Mouse (Mus musculus): ENCODE results near the gene Pdzd4. TPM values are rescaled to one million over a fixed set of nuclear protein-coding genes. Genes with fewer than 3 reads are reported as not detected.

Gene Pdzd4
- polyA plus RNA-seq, 1 experiment from 2014 or later, result 8.0 TPM

DNA sequence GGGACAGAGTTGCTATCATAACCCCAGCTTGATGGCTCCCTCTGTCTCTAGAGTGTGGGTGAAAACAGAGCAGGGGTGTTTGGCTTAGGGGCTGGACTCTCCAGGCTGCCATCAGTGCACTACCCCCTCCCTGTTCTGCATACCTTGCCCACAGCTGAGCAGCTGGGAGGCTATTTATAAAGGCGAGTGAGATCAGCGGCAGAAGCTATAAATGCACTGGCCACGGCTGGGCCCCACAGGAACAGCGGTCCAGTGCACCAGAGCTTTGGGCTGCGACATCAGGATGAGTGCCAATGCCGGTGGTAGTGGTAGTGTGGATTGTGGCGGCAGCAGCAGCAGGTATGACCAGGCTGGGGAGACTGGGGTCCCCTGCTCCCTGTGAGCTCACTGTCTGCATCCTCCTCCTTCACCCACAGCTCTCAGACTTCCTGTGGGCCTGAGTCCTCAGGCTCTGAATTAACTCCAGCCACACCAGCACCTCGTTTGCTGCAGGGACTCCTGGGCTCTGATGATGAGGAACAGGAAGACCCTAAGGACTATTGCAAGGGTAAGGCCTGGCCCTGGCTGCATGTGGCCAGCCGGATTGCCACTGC is 50.5 kb downstream of the Pdzd4 start, which contains the start of gene Srpk3:
Gene Srpk3 (plus strand): TSS at position 238 of the 593 bp plus-strand sequence.
- Histone ChIP-seq H3K27me3 (replicated peaks; ENCODE audit: control insufficient read depth, insufficient read depth, low read length) (no peaks in the 10 kb centered on the region), H3K9ac (ENCODE audit: low read length) (no peak within 1 kb of the TSS), H3K36me3 (ENCODE audit: control insufficient read depth, insufficient read depth, low read length) (peaks cover 22% of the 10 kb centered on the region), H3K27ac (ENCODE audit: low read depth, low read length) (no peak within 1 kb of the TSS), H3K4me2 (ENCODE audit: low read length) (no peak within 1 kb of the TSS), H3K4me1 (ENCODE audit: control insufficient read depth, insufficient read depth, low read length) (no peaks in the 10 kb centered on the region), H3K4me3 (ENCODE audit: low read depth, low read length) (no peak within 1 kb of the TSS), H3K9me3 (replicated peaks; ENCODE audit: control insufficient read depth, low read length) (no peaks in the 10 kb centered on the region)
- DNase-seq (ENCODE audit: low spot score) (no peak), ATAC-seq (no peak; the same call in 1 of the 2 replicates)
- WGBS, result 66% methylated on average over 9 of the region's 9 CpGs

- 66% methylated on average over 9 of the region's 9 CpGs for WGBS
- no peak overlapping the region for H3K9ac ChIP-seq (ENCODE audit: low read length)
- DNase-seq (ENCODE audit: low spot score) (no peak), ATAC-seq (no peak)
- H3K4me3 ChIP-seq (ENCODE audit: low read depth, low read length), result no peak overlapping the region
- H3K27me3 ChIP-seq (replicated peaks; ENCODE audit: control insufficient read depth, insufficient read depth, low read length), result no peaks in the 10 kb centered on the region
- no peaks in the 10 kb centered on the region for H3K36me3 ChIP-seq (ENCODE audit: control insufficient read depth, insufficient read depth, low read length)
- no peaks in the 10 kb centered on the region for H3K9me3 ChIP-seq (replicated peaks; ENCODE audit: control insufficient read depth, low read length)
- H3K4me2 ChIP-seq (ENCODE audit: low read length), result no peak overlapping the region
- H3K4me1 ChIP-seq (ENCODE audit: control insufficient read depth, insufficient read depth, low read length), result no peaks in the 10 kb centered on the region
- H3K27ac ChIP-seq (ENCODE audit: low read depth, low read length), result no peak overlapping the region
Observed at GRCm38 (mm10) chrX:73767267-73767666, 57.5 kb downstream of the Pdzd4 start.

DNA sequence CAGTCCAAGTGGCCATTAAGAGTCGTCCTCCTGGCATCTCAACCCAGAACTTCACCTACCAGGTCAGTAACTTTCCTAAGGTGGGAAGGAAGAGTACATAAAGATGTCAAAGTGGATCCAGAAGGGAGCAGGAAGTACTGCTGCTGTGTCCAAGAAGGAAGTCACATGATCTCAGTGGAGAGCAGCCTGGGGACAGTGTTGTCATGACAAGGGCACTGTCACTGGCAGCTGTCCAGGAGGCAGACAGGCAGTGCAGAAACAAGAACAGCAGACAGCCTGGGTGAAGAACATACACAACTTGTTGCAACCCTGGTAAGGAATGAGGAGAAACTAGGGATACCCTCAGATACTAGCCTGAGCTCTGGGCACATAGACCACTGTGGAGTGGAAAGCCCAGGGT is 59.5 kb downstream of the Pdzd4 start:
- H3K4me3 ChIP-seq (ENCODE audit: low read depth, low read length), result no peak overlapping the region
- 50% methylated on average over 1 of the region's 1 CpGs for whole genome bisulfite sequencing
- H3K27ac ChIP-seq (ENCODE audit: low read depth, low read length), result no peak overlapping the region
- ATAC-seq (no peak), DNase-seq (ENCODE audit: low spot score) (no peak)
- no peaks in the 10 kb centered on the region for H3K36me3 ChIP-seq (ENCODE audit: control insufficient read depth, insufficient read depth, low read length)
- no peaks in the 10 kb centered on the region for H3K4me1 ChIP-seq (ENCODE audit: control insufficient read depth, insufficient read depth, low read length)
- no peaks in the 10 kb centered on the region for H3K9me3 ChIP-seq (replicated peaks; ENCODE audit: control insufficient read depth, low read length)
- H3K4me2 ChIP-seq (ENCODE audit: low read length), result no peak overlapping the region
- H3K9ac ChIP-seq (ENCODE audit: low read length), result no peak overlapping the region
- no peaks in the 10 kb centered on the region for H3K27me3 ChIP-seq (replicated peaks; ENCODE audit: control insufficient read depth, insufficient read depth, low read length)

DNA sequence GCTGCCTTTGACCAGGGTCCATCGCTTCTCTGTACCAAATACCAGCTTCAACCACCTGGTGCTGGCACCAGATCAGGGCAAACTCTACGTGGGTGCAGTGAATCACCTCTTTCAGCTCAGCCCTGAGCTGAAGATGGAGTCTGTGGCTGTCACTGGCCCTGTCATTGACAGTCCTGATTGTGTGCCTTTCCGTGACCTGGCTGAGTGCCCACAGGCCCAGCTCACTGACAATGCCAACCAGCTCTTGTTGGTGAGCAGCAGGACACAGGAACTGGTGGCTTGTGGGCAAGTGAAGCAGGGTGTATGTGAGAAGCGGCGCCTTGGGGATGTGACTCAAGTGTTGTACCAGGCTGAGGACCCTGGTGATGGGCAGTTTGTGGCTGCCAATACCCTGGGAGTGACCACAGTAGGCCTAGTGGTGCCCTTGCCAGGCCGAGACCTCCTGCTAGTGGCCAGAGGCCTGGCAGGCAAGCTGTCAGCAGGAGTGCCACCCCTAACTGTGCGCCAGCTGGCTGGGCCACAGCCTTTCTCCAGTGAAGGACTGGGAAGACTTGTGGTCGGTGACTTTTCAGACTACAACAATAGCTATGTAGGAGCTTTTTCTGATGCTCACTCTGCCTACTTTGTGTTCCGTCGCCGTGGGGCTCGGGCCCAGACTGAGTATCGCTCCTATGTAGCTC is 66.0 kb downstream of the Pdzd4 start:
- Histone ChIP-seq H3K4me1 (ENCODE audit: control insufficient read depth, insufficient read depth, low read length) (no peaks in the 10 kb centered on the region), H3K27me3 (replicated peaks; ENCODE audit: control insufficient read depth, insufficient read depth, low read length) (no peaks in the 10 kb centered on the region), H3K9ac (ENCODE audit: low read length) (no peak overlapping the region), H3K36me3 (ENCODE audit: control insufficient read depth, insufficient read depth, low read length) (no peaks in the 10 kb centered on the region), H3K4me3 (ENCODE audit: low read depth, low read length) (no peak overlapping the region), H3K27ac (ENCODE audit: low read depth, low read length) (no peak overlapping the region), H3K9me3 (replicated peaks; ENCODE audit: control insufficient read depth, low read length) (no peaks in the 10 kb centered on the region), H3K4me2 (ENCODE audit: low read length) (no peak overlapping the region)
- ATAC-seq, result no peak
- DNase-seq (ENCODE audit: low spot score), result no peak
- 77% methylated on average over 13 of the region's 13 CpGs for WGBS

- Histone ChIP-seq H3K27ac (ENCODE audit: low read depth, low read length) (no peak within 1 kb of the TSS), H3K4me1 (ENCODE audit: control insufficient read depth, insufficient read depth, low read length) (no peaks in the 10 kb centered on the region), H3K4me2 (ENCODE audit: low read length) (no peak within 1 kb of the TSS), H3K4me3 (ENCODE audit: low read depth, low read length) (no peak within 1 kb of the TSS), H3K36me3 (ENCODE audit: control insufficient read depth, insufficient read depth, low read length) (no peaks in the 10 kb centered on the region), H3K9ac (ENCODE audit: low read length) (no peak within 1 kb of the TSS), H3K27me3 (replicated peaks; ENCODE audit: control insufficient read depth, insufficient read depth, low read length) (no peaks in the 10 kb centered on the region), H3K9me3 (replicated peaks; ENCODE audit: control insufficient read depth, low read length) (no peaks in the 10 kb centered on the region)
- ATAC-seq (no peak), DNase-seq (ENCODE audit: low spot score) (no peak)
- 70% methylated on average over 5 of the region's 5 CpGs for WGBS
Observed at GRCm38 (mm10) chrX:73756334-73757140, 68.2 kb downstream of the Pdzd4 start, which contains the start of gene Plxnb3. Plxnb3 (plus strand) TSS chrX:73757090.

DNA sequence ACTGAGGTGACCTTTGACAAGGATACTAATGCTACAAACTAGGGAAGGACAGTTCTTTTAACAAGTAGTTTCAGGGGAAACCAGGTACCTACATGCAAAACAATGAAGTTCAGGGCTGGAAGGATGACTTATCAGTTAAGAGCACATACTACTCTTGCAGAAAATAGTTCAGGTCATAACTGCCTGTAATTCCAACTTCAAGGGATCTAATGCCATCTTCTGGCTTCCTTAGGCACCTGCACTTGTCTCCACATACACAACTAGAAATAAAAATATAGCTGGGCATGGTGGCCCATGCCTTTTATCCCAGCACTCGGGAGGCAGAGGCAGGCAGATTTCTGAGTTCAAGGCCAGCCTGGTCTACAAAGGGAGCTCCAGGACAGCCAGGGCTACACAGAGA is 75.8 kb downstream of the Pdzd4 start:
- no peaks in the 10 kb centered on the region for H3K36me3 ChIP-seq (ENCODE audit: control insufficient read depth, insufficient read depth, low read length)
- no peaks in the 10 kb centered on the region for H3K4me1 ChIP-seq (ENCODE audit: control insufficient read depth, insufficient read depth, low read length)
- ATAC-seq (no peak), DNase-seq (ENCODE audit: low spot score) (no peak)
- 89% methylated on average over 1 of the region's 1 CpGs for WGBS
- H3K27ac ChIP-seq (ENCODE audit: low read depth, low read length), result no peak overlapping the region
- no peaks in the 10 kb centered on the region for H3K27me3 ChIP-seq (replicated peaks; ENCODE audit: control insufficient read depth, insufficient read depth, low read length)
- H3K9me3 ChIP-seq (replicated peaks; ENCODE audit: control insufficient read depth, low read length), result no peaks in the 10 kb centered on the region
- no peak overlapping the region for H3K4me3 ChIP-seq (ENCODE audit: low read depth, low read length)
- no peak overlapping the region for H3K4me2 ChIP-seq (ENCODE audit: low read length)
- no peak overlapping the region for H3K9ac ChIP-seq (ENCODE audit: low read length)

DNA sequence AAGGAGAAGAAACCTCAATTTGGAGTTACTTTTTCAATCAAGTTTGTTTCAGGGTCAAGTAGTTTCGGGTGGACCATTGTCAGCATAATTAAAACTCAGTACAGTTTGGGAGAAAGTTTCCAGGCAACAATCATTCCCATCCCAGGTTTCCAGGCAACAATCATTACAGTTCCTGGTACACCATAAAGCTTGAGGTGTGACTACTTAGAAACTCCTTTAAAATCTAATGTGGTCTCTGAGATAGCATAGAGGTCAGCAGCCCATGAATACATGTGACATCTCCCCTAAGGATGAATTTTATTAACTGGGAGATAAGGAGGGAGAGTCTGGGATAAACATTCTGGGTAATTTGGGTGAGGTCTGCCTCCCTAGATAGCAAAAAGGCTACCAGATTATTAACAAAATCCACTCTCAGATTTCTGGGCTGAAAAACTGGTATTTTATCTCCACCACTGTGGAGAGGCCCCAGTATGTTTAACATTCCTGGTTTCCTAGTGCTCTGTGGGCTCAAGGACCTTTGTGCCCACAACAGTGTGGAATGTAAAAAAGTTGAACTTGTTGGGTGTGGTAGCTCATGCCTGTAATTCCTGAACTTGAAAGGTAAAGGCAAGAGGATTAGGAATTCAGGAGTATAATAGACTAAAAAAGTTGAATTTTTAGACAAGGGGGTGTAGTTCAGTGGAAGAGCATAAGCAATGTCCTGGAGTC is 79.8 kb downstream of the Pdzd4 start:
- no peak overlapping the region for H3K9ac ChIP-seq (ENCODE audit: low read length)
- no peak overlapping the region for H3K4me2 ChIP-seq (ENCODE audit: low read length)
- H3K27ac ChIP-seq (ENCODE audit: low read depth, low read length), result no peak overlapping the region
- no peaks in the 10 kb centered on the region for H3K4me1 ChIP-seq (ENCODE audit: control insufficient read depth, insufficient read depth, low read length)
- no peaks in the 10 kb centered on the region for H3K36me3 ChIP-seq (ENCODE audit: control insufficient read depth, insufficient read depth, low read length)
- ATAC-seq, result no peak
- no peaks in the 10 kb centered on the region for H3K27me3 ChIP-seq (replicated peaks; ENCODE audit: control insufficient read depth, insufficient read depth, low read length)
- 88% methylated on average over 1 of the region's 1 CpGs for WGBS
- DNase-seq (ENCODE audit: low spot score), result no peak
- H3K9me3 ChIP-seq (replicated peaks; ENCODE audit: control insufficient read depth, low read length), result no peaks in the 10 kb centered on the region
- H3K4me3 ChIP-seq (ENCODE audit: low read depth, low read length), result no peak overlapping the region
